Mouse (Mus musculus) limb, embryonic 10.5 days (tissue): ENCODE results near the gene Scfd2. TPM values are rescaled to one million over a fixed set of nuclear protein-coding genes. Genes with fewer than 3 reads are reported as not detected.

ENCODE experiments used
- DNase-seq: peaks from one replicate; pipeline ENCODE4 v3.0.0-alpha.2; 2017; ENCODE audit warnings: low spot score
- H3K27ac ChIP-seq: fragments of 300-500 bp; sonication (generic); 2 replicates; pipeline ENCODE4 v1.5.1; 2016; ENCODE audit warnings: mild to moderate bottlenecking
- H3K27me3 ChIP-seq: fragments of 300-500 bp; sonication (generic); 2 replicates; pipeline ENCODE4 v1.6.1; 2016; ENCODE audit warnings: low read depth, mild to moderate bottlenecking; ENCODE audit not compliant: poor library complexity, severe bottlenecking
- H3K36me3 ChIP-seq: fragments of 300-500 bp; sonication (generic); 2 replicates; pipeline ENCODE4 v1.6.1; 2016; ENCODE audit warnings: mild to moderate bottlenecking, moderate library complexity
- H3K4me1 ChIP-seq: fragments of 300-500 bp; sonication (generic); 2 replicates; pipeline ENCODE4 v1.6.1; 2016
- H3K4me3 ChIP-seq: fragments of 300-500 bp; sonication (generic); 2 replicates; pipeline ENCODE4 v1.5.1; 2016; ENCODE audit warnings: mild to moderate bottlenecking, moderate library complexity
- H3K9me3 ChIP-seq: fragments of 300-500 bp; sonication (generic); replicated peaks from 2 replicates; pipeline ENCODE4 v1.6.1; 2016; ENCODE audit warnings: mild to moderate bottlenecking
- whole genome bisulfite sequencing: fragments of 180-500 bp; shearing (Covaris S2); methylation state at CpG from one replicate; pipeline ENCODE4 v1.1.7; 2016; 5-methylcytosine and 5-hydroxymethylcytosine counted together
- polyA plus RNA-seq: library from polyadenylated mRNA; unstranded; fragments of >200 nt; fragmentation: Nextera tagmentation; extraction: Ambion mirVana; gene quantifications from 2 replicates; pipeline ENCODE4 v1.2.1, GENCODE M21; 2016

Gene Scfd2
- polyA plus RNA-seq, 1 experiment from 2014 or later, result 18.1 TPM

- Histone ChIP-seq H3K27ac (peak overlapping the region; percentile 75; the same call in 1 of the 2 replicates), H3K4me3 (no peak overlapping the region), H3K36me3 (no peaks in the 10 kb centered on the region), H3K9me3 (no peaks in the 10 kb centered on the region), H3K4me1 (peaks cover 18% of the 10 kb centered on the region), H3K27me3 (peaks cover 4% of the 10 kb centered on the region; the same call in 1 of the 2 replicates)
- peak; percentile 93 for DNase-seq
- WGBS, result 9% methylated on average over 3 of the region's 3 CpGs
Observed at GRCm38 (mm10) chr5:74277712-74278111, 253.8 kb downstream of the Scfd2 start.

- Histone ChIP-seq H3K4me3 (no peak overlapping the region), H3K9me3 (no peaks in the 10 kb centered on the region), H3K36me3 (no peaks in the 10 kb centered on the region), H3K27me3 (peaks cover under 1% of the 10 kb centered on the region; the same call in 1 of the 2 replicates), H3K27ac (peak overlapping the region; percentile 75; the same call in 1 of the 2 replicates), H3K4me1 (peaks cover 18% of the 10 kb centered on the region)
- 91% methylated on average over 5 of the region's 5 CpGs for WGBS
- no peak for DNase-seq
Observed at GRCm38 (mm10) chr5:74277216-74277615, 254.3 kb downstream of the Scfd2 start.

- Histone ChIP-seq H3K27me3 (no peaks in the 10 kb centered on the region), H3K27ac (peak overlapping the region; percentile 58; the same call in 1 of the 2 replicates), H3K36me3 (no peaks in the 10 kb centered on the region), H3K4me3 (no peak overlapping the region), H3K9me3 (no peaks in the 10 kb centered on the region), H3K4me1 (peaks cover 32% of the 10 kb centered on the region)
- WGBS, result 85% methylated on average over 3 of the region's 3 CpGs
- DNase-seq, result no peak
Observed at GRCm38 (mm10) chr5:74273313-74273712, 258.2 kb downstream of the Scfd2 start.

GRCm38 (mm10) chr5:74267736-74268369 lies 263.7 kb downstream of the Scfd2 start:
- H3K27me3 ChIP-seq, result no peaks in the 10 kb centered on the region
- H3K36me3 ChIP-seq, result no peaks in the 10 kb centered on the region
- H3K9me3 ChIP-seq, result no peaks in the 10 kb centered on the region
- H3K4me1 ChIP-seq, result peaks cover 64% of the 10 kb centered on the region
- WGBS, result 28% methylated on average over 5 of the region's 5 CpGs
- no peak overlapping the region for H3K4me3 ChIP-seq
- peak; percentile 50 for DNase-seq
- peak overlapping the region; percentile 93 for H3K27ac ChIP-seq

GRCm38 (mm10) chr5:74267196-74267595 lies 264.4 kb downstream of the Scfd2 start:
- DNase-seq, result no peak
- WGBS, result 90% methylated on average over 1 of the region's 1 CpGs
- H3K27ac ChIP-seq, result peak overlapping the region; percentile 93

GRCm38 (mm10) chr5:74266476-74266819 lies 265.1 kb downstream of the Scfd2 start:
- no peaks in the 10 kb centered on the region for H3K9me3 ChIP-seq
- DNase-seq, result peak; percentile 46
- H3K27me3 ChIP-seq, result no peaks in the 10 kb centered on the region
- no peaks in the 10 kb centered on the region for H3K36me3 ChIP-seq
- 56% methylated on average over 5 of the region's 5 CpGs for WGBS
- no peak overlapping the region for H3K4me3 ChIP-seq
- peak overlapping the region; percentile 93 for H3K27ac ChIP-seq
- peaks cover 70% of the 10 kb centered on the region for H3K4me1 ChIP-seq

More at GRCm38 (mm10) chr5:74267196-74267595, 264.4 kb downstream of the Scfd2 start:
- Histone ChIP-seq H3K4me1 (peaks cover 64% of the 10 kb centered on the region), H3K27me3 (no peaks in the 10 kb centered on the region), H3K36me3 (no peaks in the 10 kb centered on the region), H3K9me3 (no peaks in the 10 kb centered on the region), H3K4me3 (no peak overlapping the region)

GRCm38 (mm10) chr5:74265601-74266475 lies 265.7 kb downstream of the Scfd2 start:
- Histone ChIP-seq H3K9me3 (no peaks in the 10 kb centered on the region), H3K4me1 (peaks cover 76% of the 10 kb centered on the region), H3K27me3 (no peaks in the 10 kb centered on the region), H3K36me3 (no peaks in the 10 kb centered on the region), H3K27ac (peak overlapping the region; percentile 93), H3K4me3 (no peak overlapping the region)
- peak; percentile 63 for DNase-seq
- WGBS, result 44% methylated on average over 13 of the region's 13 CpGs

- Histone ChIP-seq H3K36me3 (no peaks in the 10 kb centered on the region), H3K4me1 (peaks cover 83% of the 10 kb centered on the region), H3K4me3 (no peak overlapping the region), H3K27ac (peak overlapping the region; percentile 93), H3K27me3 (no peaks in the 10 kb centered on the region), H3K9me3 (no peaks in the 10 kb centered on the region)
- no peak for DNase-seq
- 66% methylated on average over 6 of the region's 6 CpGs for WGBS
Observed at GRCm38 (mm10) chr5:74265151-74265550, 266.4 kb downstream of the Scfd2 start.

GRCm38 (mm10) chr5:74264541-74264940 lies 267.0 kb downstream of the Scfd2 start:
- H3K27ac ChIP-seq, result peak overlapping the region; percentile 93

GRCm38 (mm10) chr5:74261016-74261415 lies 270.5 kb downstream of the Scfd2 start:
- DNase-seq, result no peak
- WGBS, result 70% methylated on average over 6 of the region's 6 CpGs

More at GRCm38 (mm10) chr5:74264541-74264940, 267.0 kb downstream of the Scfd2 start:
- DNase-seq, result no peak
- H3K4me1 ChIP-seq, result peaks cover 84% of the 10 kb centered on the region
- no peaks in the 10 kb centered on the region for H3K27me3 ChIP-seq
- no peaks in the 10 kb centered on the region for H3K9me3 ChIP-seq
- H3K36me3 ChIP-seq, result no peaks in the 10 kb centered on the region
- H3K4me3 ChIP-seq, result no peak overlapping the region
- 69% methylated on average over 4 of the region's 4 CpGs for WGBS

GRCm38 (mm10) chr5:74260378-74260809 lies 271.2 kb downstream of the Scfd2 start:
- H3K27ac ChIP-seq, result peak overlapping the region; percentile 73
- no peak overlapping the region for H3K4me3 ChIP-seq
- H3K27me3 ChIP-seq, result no peaks in the 10 kb centered on the region
- no peak for DNase-seq
- WGBS, result 51% methylated on average over 9 of the region's 9 CpGs
- H3K9me3 ChIP-seq, result no peaks in the 10 kb centered on the region
- H3K36me3 ChIP-seq, result no peaks in the 10 kb centered on the region
- peaks cover 47% of the 10 kb centered on the region for H3K4me1 ChIP-seq

More at GRCm38 (mm10) chr5:74261016-74261415, 270.5 kb downstream of the Scfd2 start:
- H3K4me3 ChIP-seq, result no peak overlapping the region
- no peaks in the 10 kb centered on the region for H3K36me3 ChIP-seq
- H3K9me3 ChIP-seq, result no peaks in the 10 kb centered on the region
- peaks cover 53% of the 10 kb centered on the region for H3K4me1 ChIP-seq
- peak overlapping the region; percentile 73; the same call in 1 of the 2 replicates for H3K27ac ChIP-seq
- no peaks in the 10 kb centered on the region for H3K27me3 ChIP-seq

- Histone ChIP-seq H3K36me3 (no peaks in the 10 kb centered on the region), H3K27ac (no peak overlapping the region), H3K4me1 (peaks cover 51% of the 10 kb centered on the region), H3K9me3 (no peaks in the 10 kb centered on the region), H3K27me3 (no peaks in the 10 kb centered on the region), H3K4me3 (no peak overlapping the region)
- WGBS, result 81% methylated on average over 4 of the region's 4 CpGs
- no peak for DNase-seq
Observed at GRCm38 (mm10) chr5:74256705-74257104, 274.9 kb downstream of the Scfd2 start.

GRCm38 (mm10) chr5:74254996-74255395 lies 276.6 kb downstream of the Scfd2 start:
- Histone ChIP-seq H3K27me3 (no peaks in the 10 kb centered on the region), H3K4me1 (peaks cover 52% of the 10 kb centered on the region), H3K4me3 (no peak overlapping the region), H3K27ac (peak overlapping the region; percentile 81), H3K36me3 (no peaks in the 10 kb centered on the region), H3K9me3 (no peaks in the 10 kb centered on the region)
- WGBS, result 87% methylated on average over 1 of the region's 1 CpGs
- DNase-seq, result no peak
